Mouse (Mus musculus): ENCODE measurements around the gene Fam78b. TPM values are rescaled to one million over a fixed set of nuclear protein-coding genes. Genes with fewer than 3 reads are reported as not detected.

The Fam78b gene
- polyA plus RNA-seq, 1 experiment from 2014 or later = 0.45 TPM

- Histone ChIP-seq H3K4me1 (ENCODE audit: control insufficient read depth, insufficient read depth, low read length) (no peaks in the 10 kb centered on the region), H3K27ac (ENCODE audit: low read length) (no peak overlapping the region), H3K27me3 (ENCODE audit: control insufficient read depth, insufficient read depth, low read length) (no peaks in the 10 kb centered on the region), H3K9me3 (replicated peaks; ENCODE audit: control insufficient read depth, low read length) (no peaks in the 10 kb centered on the region), H3K4me2 (ENCODE audit: low read depth, low read length) (no peak overlapping the region), H3K9ac (ENCODE audit: low read length) (no peak overlapping the region), H3K4me3 (replicated peaks; ENCODE audit: low read length) (no peak overlapping the region), H3K36me3 (ENCODE audit: control insufficient read depth, insufficient read depth, low read length) (no peaks in the 10 kb centered on the region)
- ATAC-seq (ENCODE audit: insufficient read depth, low FRiP score) = no peak
- 85% methylated on average over 10 of the region's 10 CpGs for WGBS
These were observed 93.5 kb downstream of the Fam78b start for GRCm38 (mm10) chr1:167094589-167095148.

- no peak overlapping the region for H3K9ac ChIP-seq (ENCODE audit: low read length)
- H3K4me2 ChIP-seq (ENCODE audit: low read depth, low read length) = no peak overlapping the region
- no peaks in the 10 kb centered on the region for H3K36me3 ChIP-seq (ENCODE audit: control insufficient read depth, insufficient read depth, low read length)
- no peaks in the 10 kb centered on the region for H3K27me3 ChIP-seq (ENCODE audit: control insufficient read depth, insufficient read depth, low read length)
- no peaks in the 10 kb centered on the region for H3K4me1 ChIP-seq (ENCODE audit: control insufficient read depth, insufficient read depth, low read length)
- H3K4me3 ChIP-seq (replicated peaks; ENCODE audit: low read length) = no peak overlapping the region
- H3K9me3 ChIP-seq (replicated peaks; ENCODE audit: control insufficient read depth, low read length) = no peaks in the 10 kb centered on the region
- ATAC-seq (ENCODE audit: insufficient read depth, low FRiP score) = no peak
- WGBS = 92% methylated on average over 7 of the region's 7 CpGs
- H3K27ac ChIP-seq (ENCODE audit: low read length) = no peak overlapping the region
These were observed 97.5 kb downstream of the Fam78b start for GRCm38 (mm10) chr1:167098741-167099140.

GRCm38 (mm10) chr1:167102046-167102445, 100.8 kb downstream of the Fam78b start:
- no peak overlapping the region for H3K27ac ChIP-seq (ENCODE audit: low read length)
- no peaks in the 10 kb centered on the region for H3K9me3 ChIP-seq (replicated peaks; ENCODE audit: control insufficient read depth, low read length)
- no peak for ATAC-seq (ENCODE audit: insufficient read depth, low FRiP score)
- no peaks in the 10 kb centered on the region for H3K36me3 ChIP-seq (ENCODE audit: control insufficient read depth, insufficient read depth, low read length)
- H3K4me1 ChIP-seq (ENCODE audit: control insufficient read depth, insufficient read depth, low read length) = no peaks in the 10 kb centered on the region
- 64% methylated on average over 8 of the region's 8 CpGs for WGBS
- no peak overlapping the region for H3K4me3 ChIP-seq (replicated peaks; ENCODE audit: low read length)
- H3K4me2 ChIP-seq (ENCODE audit: low read depth, low read length) = no peak overlapping the region
- no peaks in the 10 kb centered on the region for H3K27me3 ChIP-seq (ENCODE audit: control insufficient read depth, insufficient read depth, low read length)
- H3K9ac ChIP-seq (ENCODE audit: low read length) = no peak overlapping the region

- no peak for ATAC-seq (ENCODE audit: insufficient read depth, low FRiP score)
- no peak overlapping the region for H3K27ac ChIP-seq (ENCODE audit: low read length)
- H3K4me1 ChIP-seq (ENCODE audit: control insufficient read depth, insufficient read depth, low read length) = no peaks in the 10 kb centered on the region
- H3K4me3 ChIP-seq (replicated peaks; ENCODE audit: low read length) = no peak overlapping the region
- H3K9ac ChIP-seq (ENCODE audit: low read length) = no peak overlapping the region
- no peaks in the 10 kb centered on the region for H3K36me3 ChIP-seq (ENCODE audit: control insufficient read depth, insufficient read depth, low read length)
- no peaks in the 10 kb centered on the region for H3K9me3 ChIP-seq (replicated peaks; ENCODE audit: control insufficient read depth, low read length)
- WGBS = 74% methylated on average over 9 of the region's 9 CpGs
- no peaks in the 10 kb centered on the region for H3K27me3 ChIP-seq (ENCODE audit: control insufficient read depth, insufficient read depth, low read length)
- no peak overlapping the region for H3K4me2 ChIP-seq (ENCODE audit: low read depth, low read length)
These were observed 101.3 kb downstream of the Fam78b start for GRCm38 (mm10) chr1:167102566-167102965.

- WGBS = 31% methylated on average over 5 of the region's 5 CpGs
- H3K4me3 ChIP-seq (replicated peaks; ENCODE audit: low read length) = no peak overlapping the region
- H3K4me1 ChIP-seq (ENCODE audit: control insufficient read depth, insufficient read depth, low read length) = no peaks in the 10 kb centered on the region
- ATAC-seq (ENCODE audit: insufficient read depth, low FRiP score) = no peak
- H3K9me3 ChIP-seq (replicated peaks; ENCODE audit: control insufficient read depth, low read length) = no peaks in the 10 kb centered on the region
- H3K27ac ChIP-seq (ENCODE audit: low read length) = no peak overlapping the region
- H3K27me3 ChIP-seq (ENCODE audit: control insufficient read depth, insufficient read depth, low read length) = no peaks in the 10 kb centered on the region
- no peak overlapping the region for H3K9ac ChIP-seq (ENCODE audit: low read length)
- H3K36me3 ChIP-seq (ENCODE audit: control insufficient read depth, insufficient read depth, low read length) = no peaks in the 10 kb centered on the region
- no peak overlapping the region for H3K4me2 ChIP-seq (ENCODE audit: low read depth, low read length)
These were observed 103.9 kb downstream of the Fam78b start for GRCm38 (mm10) chr1:167104956-167105626.

GRCm38 (mm10) chr1:167105916-167106315, 104.7 kb downstream of the Fam78b start:
- Histone ChIP-seq H3K36me3 (ENCODE audit: control insufficient read depth, insufficient read depth, low read length) (no peaks in the 10 kb centered on the region), H3K4me3 (replicated peaks; ENCODE audit: low read length) (no peak overlapping the region), H3K27me3 (ENCODE audit: control insufficient read depth, insufficient read depth, low read length) (no peaks in the 10 kb centered on the region), H3K9ac (ENCODE audit: low read length) (no peak overlapping the region), H3K9me3 (replicated peaks; ENCODE audit: control insufficient read depth, low read length) (no peaks in the 10 kb centered on the region), H3K4me1 (ENCODE audit: control insufficient read depth, insufficient read depth, low read length) (no peaks in the 10 kb centered on the region), H3K4me2 (ENCODE audit: low read depth, low read length) (no peak overlapping the region), H3K27ac (ENCODE audit: low read length) (no peak overlapping the region)
- 71% methylated on average over 4 of the region's 4 CpGs for WGBS
- ATAC-seq (ENCODE audit: insufficient read depth, low FRiP score) = peak; percentile 22; the same call in 1 of the 2 replicates

GRCm38 (mm10) chr1:167108973-167109509, 107.8 kb downstream of the Fam78b start:
- ATAC-seq (ENCODE audit: insufficient read depth, low FRiP score) = no peak
- WGBS = 77% methylated on average over 8 of the region's 8 CpGs

GRCm38 (mm10) chr1:167114363-167115050, 113.3 kb downstream of the Fam78b start:
- WGBS = 58% methylated on average over 4 of the region's 4 CpGs
- Histone ChIP-seq H3K4me3 (replicated peaks; ENCODE audit: low read length) (no peak overlapping the region), H3K9me3 (replicated peaks; ENCODE audit: control insufficient read depth, low read length) (no peaks in the 10 kb centered on the region), H3K27me3 (ENCODE audit: control insufficient read depth, insufficient read depth, low read length) (no peaks in the 10 kb centered on the region), H3K4me1 (ENCODE audit: control insufficient read depth, insufficient read depth, low read length) (no peaks in the 10 kb centered on the region), H3K36me3 (ENCODE audit: control insufficient read depth, insufficient read depth, low read length) (no peaks in the 10 kb centered on the region), H3K27ac (ENCODE audit: low read length) (no peak overlapping the region), H3K9ac (ENCODE audit: low read length) (no peak overlapping the region), H3K4me2 (ENCODE audit: low read depth, low read length) (no peak overlapping the region)
- no peak for ATAC-seq (ENCODE audit: insufficient read depth, low FRiP score)

More at GRCm38 (mm10) chr1:167108973-167109509, 107.8 kb downstream of the Fam78b start:
- H3K27ac ChIP-seq (ENCODE audit: low read length) = no peak overlapping the region
- no peaks in the 10 kb centered on the region for H3K27me3 ChIP-seq (ENCODE audit: control insufficient read depth, insufficient read depth, low read length)
- H3K4me2 ChIP-seq (ENCODE audit: low read depth, low read length) = no peak overlapping the region
- H3K9me3 ChIP-seq (replicated peaks; ENCODE audit: control insufficient read depth, low read length) = no peaks in the 10 kb centered on the region
- no peak overlapping the region for H3K4me3 ChIP-seq (replicated peaks; ENCODE audit: low read length)
- no peaks in the 10 kb centered on the region for H3K4me1 ChIP-seq (ENCODE audit: control insufficient read depth, insufficient read depth, low read length)
- no peak overlapping the region for H3K9ac ChIP-seq (ENCODE audit: low read length)
- H3K36me3 ChIP-seq (ENCODE audit: control insufficient read depth, insufficient read depth, low read length) = no peaks in the 10 kb centered on the region

GRCm38 (mm10) chr1:167115121-167115520, 113.9 kb downstream of the Fam78b start:
- 27% methylated on average over 4 of the region's 4 CpGs for WGBS
- no peak overlapping the region for H3K9ac ChIP-seq (ENCODE audit: low read length)

More at GRCm38 (mm10) chr1:167115121-167115520, 113.9 kb downstream of the Fam78b start:
- no peaks in the 10 kb centered on the region for H3K36me3 ChIP-seq (ENCODE audit: control insufficient read depth, insufficient read depth, low read length)
- no peak overlapping the region for H3K4me3 ChIP-seq (replicated peaks; ENCODE audit: low read length)
- H3K4me2 ChIP-seq (ENCODE audit: low read depth, low read length) = no peak overlapping the region
- H3K9me3 ChIP-seq (replicated peaks; ENCODE audit: control insufficient read depth, low read length) = no peaks in the 10 kb centered on the region
- H3K27me3 ChIP-seq (ENCODE audit: control insufficient read depth, insufficient read depth, low read length) = no peaks in the 10 kb centered on the region
- no peak for ATAC-seq (ENCODE audit: insufficient read depth, low FRiP score)
- no peaks in the 10 kb centered on the region for H3K4me1 ChIP-seq (ENCODE audit: control insufficient read depth, insufficient read depth, low read length)
- no peak overlapping the region for H3K27ac ChIP-seq (ENCODE audit: low read length)

Data from stomach, embryonic 16.5 days (tissue).